Mouse (Mus musculus): Measurements from ENCODE around the gene Dido1.
"Not testable (repeated sequence)": the region's sequence is repeated elsewhere in the genome, so short reads cannot be mapped to it uniquely, and the experiment has no call there.

Dido1 gene

GRCm38 (mm10) chr2:180724585-180725413 is 15.0 kb upstream of the Dido1 start, which contains the start of gene Slc17a9:
Gene Slc17a9 (plus strand): TSS chr2:180725263.
- no peak for DNase-seq (ENCODE audit: low read depth, low spot score)

GRCm38 (mm10) chr2:180723865-180724264 is 14.1 kb upstream of the Dido1 start:
- no peak for DNase-seq (ENCODE audit: low read depth, low spot score)

DNA sequence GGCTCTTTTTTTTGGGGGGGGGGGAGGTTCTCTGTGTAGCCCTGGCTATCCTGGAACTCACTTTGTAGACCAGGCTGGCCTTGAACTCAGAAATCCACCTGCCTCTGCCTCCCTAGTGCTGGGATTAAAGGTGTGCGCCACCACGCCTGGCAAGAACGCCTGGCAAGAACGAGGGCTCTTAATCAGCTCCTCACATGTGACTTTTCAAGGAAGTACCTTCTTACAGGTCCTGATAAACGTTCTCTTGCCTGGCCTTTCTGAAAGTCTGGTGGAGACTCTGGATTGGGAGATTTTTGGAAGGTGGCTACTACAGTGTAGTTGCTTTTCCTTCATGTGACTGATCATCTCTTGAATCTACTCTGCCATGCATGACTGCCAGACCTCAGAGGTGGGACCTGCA is 12.9 kb upstream of the Dido1 start:
- DNase-seq (ENCODE audit: low read depth, low spot score), result not testable (repeated sequence)

- DNase-seq (ENCODE audit: low read depth, low spot score), result no peak
Observed at GRCm38 (mm10) chr2:180712037-180712689, 2.4 kb upstream of the Dido1 start.

DNA sequence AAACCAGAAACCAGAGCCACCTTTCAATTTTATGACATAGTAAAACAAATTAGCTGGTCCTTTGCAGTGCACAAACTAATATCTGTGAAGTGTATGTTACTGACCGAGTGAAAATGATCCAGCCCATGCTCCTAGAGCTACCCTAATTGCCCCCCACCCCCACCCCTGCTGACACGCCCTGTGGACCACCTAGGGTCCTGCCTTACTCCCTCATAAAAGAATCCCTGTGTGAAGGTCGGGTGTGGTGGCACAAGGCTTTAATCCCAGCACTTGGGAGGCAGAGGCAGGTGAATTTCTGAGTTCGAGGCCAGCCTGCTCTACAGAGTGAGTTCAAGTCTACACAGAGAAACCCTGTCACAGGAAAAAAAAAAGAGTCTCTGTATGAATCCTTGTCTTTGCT is 1.7 kb upstream of the Dido1 start:
- no peak for DNase-seq (ENCODE audit: low read depth, low spot score)

- peak; percentile 58 for DNase-seq (ENCODE audit: low read depth, low spot score)
Observed at GRCm38 (mm10) chr2:180710276-180711155, 717 bp upstream of the Dido1 start.

- DNase-seq (ENCODE audit: low read depth, low spot score), result peak; percentile 36
Observed at GRCm38 (mm10) chr2:180709023-180709922, 526 bp downstream of the Dido1 start.

DNA sequence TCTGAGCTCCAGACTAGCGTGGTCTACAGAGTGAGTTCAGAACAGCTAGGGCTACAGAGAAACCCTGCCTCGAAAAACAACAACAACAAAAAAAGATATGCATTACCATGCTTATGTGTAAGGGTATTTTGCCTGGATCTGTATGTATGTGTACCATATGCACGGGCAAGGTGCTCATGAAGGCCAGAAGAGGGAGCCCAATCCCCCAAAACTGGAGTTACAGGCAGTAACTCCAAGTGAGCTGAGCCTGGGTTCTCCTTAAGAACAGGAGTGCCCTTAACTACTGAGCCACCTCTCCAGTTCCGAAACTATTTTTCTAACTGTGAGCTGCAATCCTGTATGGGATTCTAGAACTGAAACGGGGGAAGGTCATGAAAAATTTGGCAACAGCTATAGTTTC is 3.8 kb downstream of the Dido1 start:
- peak; percentile 20 for DNase-seq (ENCODE audit: low read depth, low spot score)

DNA sequence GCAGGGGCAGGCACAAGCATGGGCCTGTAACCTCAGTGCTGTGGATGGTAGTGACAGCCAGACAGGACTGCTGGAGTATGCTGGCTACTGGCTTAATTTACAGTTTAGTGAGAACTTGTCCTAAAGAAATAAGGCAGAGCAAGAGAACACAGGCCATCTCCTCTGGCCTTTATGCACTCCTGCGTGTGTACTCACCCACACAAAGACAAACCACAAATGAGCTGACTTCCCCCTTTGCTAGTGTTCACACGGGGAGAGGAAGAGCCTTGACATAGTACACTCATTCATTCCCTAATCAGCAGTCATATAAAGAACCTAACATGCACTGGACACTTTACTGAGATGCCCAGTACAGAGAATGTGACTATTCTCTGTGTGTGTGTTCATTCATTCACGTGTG is 4.7 kb downstream of the Dido1 start:
- no peak for DNase-seq (ENCODE audit: low read depth, low spot score)

DNA sequence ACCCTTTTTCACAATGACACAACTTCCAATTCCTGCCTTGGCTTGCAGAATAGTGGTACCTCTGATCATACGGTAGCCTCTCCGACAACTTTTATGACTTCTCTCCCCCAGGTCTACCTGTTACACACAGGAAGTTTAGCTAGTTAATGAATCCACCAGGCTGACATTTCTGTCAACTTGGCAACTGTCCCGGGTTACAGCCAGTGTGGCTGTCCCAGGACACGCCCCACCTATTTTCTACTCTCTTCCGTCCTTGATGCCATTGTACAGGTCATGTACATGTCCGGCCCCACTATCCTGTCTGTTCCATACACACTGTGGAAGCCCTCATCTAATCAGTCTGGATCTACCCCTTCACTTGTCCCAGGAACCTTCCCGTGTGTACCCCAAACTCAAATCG is 5.2 kb downstream of the Dido1 start:
- DNase-seq (ENCODE audit: low read depth, low spot score), result no peak

DNA sequence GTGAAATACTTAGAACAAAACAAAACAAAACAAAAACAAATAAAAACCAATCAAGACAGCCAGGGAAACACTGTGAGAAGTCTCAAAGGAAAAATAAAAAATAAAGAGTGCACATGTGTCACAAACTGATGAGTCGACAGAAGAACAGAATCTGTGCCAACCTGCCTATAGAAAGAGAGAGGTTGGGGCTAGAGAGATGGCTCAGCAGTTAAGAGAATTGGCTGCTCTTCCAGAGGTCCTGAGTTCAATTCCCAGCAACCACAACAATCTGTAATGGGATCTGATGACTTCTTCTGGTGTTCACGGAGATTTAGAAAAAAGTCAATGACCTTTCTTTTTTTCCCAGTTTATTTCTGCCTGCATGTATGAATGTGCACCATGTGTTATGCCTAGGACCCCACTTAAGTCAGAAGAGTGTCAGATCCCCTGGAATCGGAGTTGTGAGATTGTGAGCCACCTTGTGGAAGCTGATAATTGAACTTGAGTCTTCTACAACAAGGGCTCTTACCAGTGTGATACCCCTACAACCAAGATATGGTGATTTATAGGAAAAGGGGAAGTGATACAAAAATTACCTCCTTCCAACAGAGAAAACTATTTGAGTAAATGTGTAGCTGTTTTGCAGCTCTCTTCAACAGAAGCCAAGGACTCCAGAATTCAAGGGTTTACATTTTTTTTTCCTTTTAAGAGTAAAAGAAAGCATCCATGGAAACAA is 6.0 kb downstream of the Dido1 start:
- DNase-seq (ENCODE audit: low read depth, low spot score), result peak; percentile 52

GRCm38 (mm10) chr2:180703175-180703574 is 6.6 kb downstream of the Dido1 start:
- no peak for DNase-seq (ENCODE audit: low read depth, low spot score)

DNA sequence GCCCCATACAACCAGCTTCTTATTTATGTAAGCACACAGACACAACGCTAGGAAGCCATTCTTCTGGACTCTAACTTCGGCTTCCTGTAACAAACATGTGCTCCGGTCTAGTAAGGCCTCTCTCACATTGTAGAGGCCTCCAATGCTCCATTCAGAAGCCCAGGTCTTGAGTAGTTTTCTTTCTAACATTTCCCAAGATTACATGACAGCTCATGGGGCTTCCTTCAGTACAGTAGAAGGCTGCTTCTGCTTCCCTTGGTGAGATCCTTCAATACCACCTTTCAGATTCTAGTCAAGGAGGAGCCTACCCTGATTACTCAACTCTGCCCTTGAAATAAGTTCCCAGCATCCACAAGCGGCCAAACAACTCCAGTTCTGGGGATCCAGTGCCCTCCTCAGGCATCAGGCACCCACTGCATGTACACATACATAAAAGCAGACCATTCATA is 7.1 kb downstream of the Dido1 start:
- DNase-seq (ENCODE audit: low read depth, low spot score), result peak; percentile 77

DNA sequence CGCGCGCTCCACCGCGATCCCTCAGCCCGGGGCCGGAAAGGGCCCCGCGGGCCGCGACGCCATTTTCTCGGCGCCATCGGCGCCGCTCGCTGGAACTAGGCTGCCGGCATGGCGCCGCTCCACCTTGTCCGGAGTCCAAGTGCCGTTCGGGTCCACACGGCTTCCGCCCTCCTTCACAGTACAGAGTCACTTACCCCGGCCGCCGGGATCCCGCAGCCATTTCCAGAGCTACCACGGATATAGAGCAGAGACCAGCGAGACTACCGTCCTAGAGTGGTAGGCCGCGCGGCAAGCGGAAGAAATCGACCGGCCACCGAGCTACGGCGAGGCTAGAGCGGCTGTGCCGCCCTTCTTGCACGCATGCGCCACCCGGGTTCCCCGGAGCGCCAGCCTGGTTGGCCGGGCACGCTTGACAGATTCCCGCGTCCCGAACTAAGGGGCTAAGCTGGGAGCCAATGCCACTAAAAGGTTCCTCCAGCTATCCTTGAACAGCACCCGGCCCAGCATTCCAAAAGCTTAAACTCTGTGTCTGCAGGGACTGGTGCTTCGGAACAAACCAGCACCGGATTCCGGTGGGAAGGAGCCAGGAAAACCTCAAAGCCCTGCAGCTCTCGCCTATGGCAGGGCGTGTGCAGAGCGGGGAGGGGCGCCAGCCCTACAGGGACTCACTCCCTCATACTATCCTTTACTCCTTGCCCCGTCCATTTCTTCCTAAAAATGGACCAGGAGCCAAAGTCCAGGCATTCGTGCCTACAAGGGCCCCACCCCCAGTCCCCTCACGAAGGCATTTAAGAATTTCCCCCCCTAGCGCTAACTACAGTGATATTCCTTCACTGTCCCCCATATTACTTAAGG is 7.8 kb downstream of the Dido1 start:
- DNase-seq (ENCODE audit: low read depth, low spot score), result peak; percentile 91

DNA sequence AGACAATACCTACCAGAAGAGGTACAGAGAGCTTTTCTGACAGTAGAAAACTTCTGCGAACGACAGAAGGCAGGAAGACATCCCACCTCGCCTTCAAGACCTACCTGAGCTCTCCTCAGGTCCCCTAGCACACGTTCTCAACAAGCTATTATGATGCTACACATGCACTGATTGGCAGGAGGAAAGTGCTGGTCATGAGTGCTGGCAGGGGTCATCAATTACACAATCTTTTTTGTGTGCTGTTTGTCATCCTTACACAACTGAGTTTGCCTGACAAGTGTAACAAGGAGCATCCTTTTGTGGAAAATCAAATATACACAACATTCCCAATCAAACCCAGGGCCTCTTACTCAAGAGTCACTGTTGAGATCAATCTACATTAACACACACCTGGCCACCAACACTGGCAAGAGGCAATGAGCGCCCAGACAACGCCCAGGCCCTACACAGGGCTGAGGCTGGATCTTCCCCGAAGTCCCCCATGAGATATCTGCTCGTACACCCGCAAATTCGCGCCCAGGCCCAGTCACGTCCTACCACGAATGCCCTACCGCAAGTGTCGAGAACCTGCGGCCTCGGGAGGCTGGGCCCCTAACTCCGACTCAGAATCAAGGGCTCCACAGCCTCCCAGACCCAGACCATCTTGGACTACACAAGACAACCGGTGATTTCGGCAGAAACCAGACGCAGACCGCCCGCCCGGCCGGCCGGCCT is 8.6 kb downstream of the Dido1 start:
- DNase-seq (ENCODE audit: low read depth, low spot score), result peak; percentile 67

DNA sequence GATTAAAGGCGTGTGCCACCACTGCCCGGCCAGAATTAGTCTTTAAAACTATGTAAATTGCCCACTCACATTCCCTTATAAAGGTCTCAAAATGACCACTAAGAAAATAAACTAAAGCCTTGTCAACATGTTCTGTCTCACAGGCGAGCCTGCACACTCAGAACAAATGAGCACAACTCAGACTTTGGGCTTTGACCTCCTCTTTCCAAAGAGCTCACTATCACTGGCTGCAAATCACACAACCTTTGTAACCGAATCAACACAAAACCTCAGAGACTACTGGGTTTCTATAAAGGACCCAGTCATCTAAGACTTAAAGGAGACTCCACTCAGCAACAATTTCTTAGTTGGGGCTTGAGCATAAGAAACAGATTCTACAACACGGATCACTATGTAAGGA is 9.3 kb downstream of the Dido1 start:
- no peak for DNase-seq (ENCODE audit: low read depth, low spot score)

GRCm38 (mm10) chr2:180695176-180695575 is 14.6 kb downstream of the Dido1 start:
- DNase-seq (ENCODE audit: low read depth, low spot score), result peak; percentile 47

DNA sequence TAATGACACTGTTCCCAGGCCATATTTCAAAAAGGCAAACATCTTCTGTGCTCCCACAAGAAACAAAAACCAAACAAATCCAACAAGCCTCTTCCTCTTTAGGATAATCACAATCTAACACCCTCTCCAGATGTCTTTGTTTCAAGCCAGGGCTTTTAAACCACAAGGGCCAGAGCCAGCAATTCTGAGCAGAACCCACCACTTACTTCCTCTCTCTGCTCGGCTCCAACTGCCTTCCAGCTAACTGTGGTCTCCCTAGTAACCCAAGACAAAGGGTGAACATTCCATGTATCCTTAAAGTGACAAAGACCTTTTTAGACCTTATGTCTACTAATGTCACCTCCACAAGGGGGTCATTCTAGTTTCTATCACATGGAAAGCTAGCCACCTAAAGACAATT is 17.2 kb downstream of the Dido1 start:
- DNase-seq (ENCODE audit: low read depth, low spot score), result peak; percentile 45

DNA sequence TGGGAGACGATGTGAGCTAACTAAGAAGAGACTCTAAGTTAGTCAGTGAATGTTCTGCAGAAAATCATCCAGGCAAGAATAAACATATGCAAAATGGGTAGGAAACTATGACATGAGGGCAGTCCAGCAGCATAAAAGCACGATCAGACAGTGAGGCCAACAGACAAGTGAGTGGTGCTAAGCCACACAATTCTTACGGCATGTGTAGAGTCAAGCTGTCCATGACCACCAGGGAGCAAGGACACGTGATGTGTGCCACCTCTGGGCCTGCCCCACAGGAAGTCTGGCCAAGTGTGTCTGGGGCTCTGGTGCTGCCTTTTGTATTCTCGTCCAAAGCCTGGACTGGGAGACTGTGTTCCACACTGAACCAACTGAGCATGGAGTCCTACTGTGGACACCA is 20.0 kb downstream of the Dido1 start:
- DNase-seq (ENCODE audit: low read depth, low spot score), result no peak
